Comparison of ENCODE assay signal across 7 mouse cellular contexts in genomic region chr6:29444773-29445172, GRCm38 (mm10). TPM values are rescaled to one million over a fixed set of nuclear protein-coding genes. Genes with fewer than 3 reads are reported as not detected.
DNase-seq lines count a peak whose midpoint lies in the region; ATAC-seq and TF ChIP-seq lines count a peak whose summit lies in the region.

No protein-coding gene starts in this region.

- no peak overlapping the region for H3K9ac ChIP-seq in intestine, postnatal 0 days (ENCODE audit: low read depth, low read length)
- no peak overlapping the region for H3K9ac ChIP-seq in intestine, embryonic 16.5 days (ENCODE audit: low read depth, low read length)

- no peak overlapping the region for H3K4me2 ChIP-seq in intestine, postnatal 0 days (replicated peaks; ENCODE audit: low read depth)
- H3K4me2 ChIP-seq in intestine, embryonic 16.5 days (ENCODE audit: low read depth, low read length): no peak overlapping the region

- no peaks in the 10 kb centered on the region for H3K27me3 ChIP-seq in intestine, postnatal 0 days (replicated peaks; ENCODE audit: control insufficient read depth, insufficient read depth, low read length)
- no peaks in the 10 kb centered on the region for H3K27me3 ChIP-seq in intestine, embryonic 16.5 days (replicated peaks; ENCODE audit: control insufficient read depth, insufficient read depth, low read length)

- TF ChIP-seq CTCF in intestine, postnatal 0 days (IDR thresholded peaks at IDR 0.05; ENCODE audit: low read depth): peak; percentile 81

- H3K4me3 ChIP-seq in intestine, postnatal 0 days (ENCODE audit: low read depth, low read length): no peak overlapping the region
- no peak overlapping the region for H3K4me3 ChIP-seq in intestine, embryonic 16.5 days (ENCODE audit: low read length)

- no peak for ATAC-seq in intestine, postnatal 0 days
- ATAC-seq in intestine, embryonic 16.5 days: no peak
- ATAC-seq in CD4-positive, CD25-positive, alpha-beta regulatory T cell, adult 4 months: peak; percentile 34

- no peaks in the 10 kb centered on the region for H3K4me1 ChIP-seq in intestine, postnatal 0 days (replicated peaks; ENCODE audit: control insufficient read depth, insufficient read depth, low read length)
- H3K4me1 ChIP-seq in intestine, embryonic 16.5 days (ENCODE audit: control insufficient read depth, insufficient read depth, low read length): no peaks in the 10 kb centered on the region

- no peak overlapping the region for H3K27ac ChIP-seq in intestine, postnatal 0 days (ENCODE audit: low read depth, low read length)
- no peak overlapping the region for H3K27ac ChIP-seq in intestine, embryonic 16.5 days (ENCODE audit: low read length)

- WGBS in intestine, postnatal 0 days: 66% methylated on average over 11 of the region's 11 CpGs
- WGBS in intestine, embryonic 16.5 days: 70% methylated on average over 11 of the region's 11 CpGs

- DNase-seq in R1 (ENCODE audit: low read depth, low spot score): peak; percentile 73
- peak; percentile 43 for DNase-seq in forelimb bud, embryonic 11.5 days (ENCODE audit: low read depth, low spot score)
- peak; percentile 52 for DNase-seq in mesoderm, embryonic 11.5 days (ENCODE audit: low read depth, low spot score)
- no peak for DNase-seq in layer of hippocampus, postnatal 36 days

- peaks cover 8% of the 10 kb centered on the region; the same call in 1 of the 2 replicates for H3K36me3 ChIP-seq in intestine, postnatal 0 days (ENCODE audit: control insufficient read depth, insufficient read depth)
- peaks cover 18% of the 10 kb centered on the region; the same call in 1 of the 2 replicates for H3K36me3 ChIP-seq in intestine, embryonic 16.5 days (ENCODE audit: control insufficient read depth, insufficient read depth, low read length)

- H3K9me3 ChIP-seq in intestine, postnatal 0 days (ENCODE audit: control insufficient read depth): no peaks in the 10 kb centered on the region
- H3K9me3 ChIP-seq in intestine, embryonic 16.5 days (ENCODE audit: control insufficient read depth, low read length): no peaks in the 10 kb centered on the region

RNA-seq across cellular contexts. Expression of gene Flnc, which starts 11.7 kb away (rescaled TPM):
- polyA plus RNA-seq in intestine, postnatal 0 days (2015; fragmentation: Nextera tagmentation; extraction: Ambion mirVana): 3.5 and 3.8 TPM in 2 replicates
- polyA plus RNA-seq in intestine, embryonic 16.5 days (2015; fragmentation: Nextera tagmentation; extraction: Ambion mirVana): 6.1 and 7.3 TPM in 2 replicates
- polyA plus RNA-seq in CD4-positive, CD25-positive, alpha-beta regulatory T cell, adult 4 months (2017; shearing (Covaris generic)): not detected
- total RNA-seq in layer of hippocampus, postnatal 36 days (2021): 1 to 10 TPM; 1.1 to 1.2 TPM

RNA-seq across cellular contexts. Expression of gene Atp6v1f, which starts 22.7 kb away (rescaled TPM):
- 438 and 439 TPM in 2 replicates for polyA plus RNA-seq in intestine, postnatal 0 days (2015; fragmentation: Nextera tagmentation; extraction: Ambion mirVana)
- polyA plus RNA-seq in intestine, embryonic 16.5 days (2015; fragmentation: Nextera tagmentation; extraction: Ambion mirVana): 358 and 362 TPM in 2 replicates
- polyA plus RNA-seq in CD4-positive, CD25-positive, alpha-beta regulatory T cell, adult 4 months (2017; shearing (Covaris generic)): 100 to 1,000 TPM; 325 to 332 TPM
- total RNA-seq in layer of hippocampus, postnatal 36 days (2021): 100 to 1,000 TPM; 242 to 264 TPM

RNA-seq across cellular contexts. Expression of gene Atp6v1fnb, which starts 26.5 kb away (rescaled TPM):
- not detected in 2 replicates for polyA plus RNA-seq in intestine, postnatal 0 days (2015; fragmentation: Nextera tagmentation; extraction: Ambion mirVana)
- polyA plus RNA-seq in intestine, embryonic 16.5 days (2015; fragmentation: Nextera tagmentation; extraction: Ambion mirVana): 0.38 TPM in 1 of 2 replicates, not detected in the other
- polyA plus RNA-seq in CD4-positive, CD25-positive, alpha-beta regulatory T cell, adult 4 months (2017; shearing (Covaris generic)): not detected
- 1 to 10 TPM; 1.2 to 2.0 TPM for total RNA-seq in layer of hippocampus, postnatal 36 days (2021)

RNA-seq across cellular contexts. Expression of gene Ccdc136, which starts 48.7 kb away (rescaled TPM):
- 3.3 and 4.0 TPM in 2 replicates for polyA plus RNA-seq in intestine, postnatal 0 days (2015; fragmentation: Nextera tagmentation; extraction: Ambion mirVana)
- polyA plus RNA-seq in intestine, embryonic 16.5 days (2015; fragmentation: Nextera tagmentation; extraction: Ambion mirVana): 5.5 and 6.5 TPM in 2 replicates
- polyA plus RNA-seq in CD4-positive, CD25-positive, alpha-beta regulatory T cell, adult 4 months (2017; shearing (Covaris generic)): under 1 TPM in 1 of 2 experiments, not detected in 1; 0.51 TPM
- total RNA-seq in layer of hippocampus, postnatal 36 days (2021): 10 to 100 TPM; 62.7 to 64.8 TPM

RNA-seq across cellular contexts. Expression of gene Opn1sw, which starts 56.5 kb away (rescaled TPM):
- polyA plus RNA-seq in intestine, postnatal 0 days (2015; fragmentation: Nextera tagmentation; extraction: Ambion mirVana): 0.13 and 0.21 TPM in 2 replicates
- polyA plus RNA-seq in intestine, embryonic 16.5 days (2015; fragmentation: Nextera tagmentation; extraction: Ambion mirVana): 0.27 and 0.40 TPM in 2 replicates
- under 1 TPM; 0.38 to 0.62 TPM for polyA plus RNA-seq in CD4-positive, CD25-positive, alpha-beta regulatory T cell, adult 4 months (2017; shearing (Covaris generic))
- total RNA-seq in layer of hippocampus, postnatal 36 days (2021): not detected

Comparison
In these comparisons a context has a peak if more than half of its experiments do, and no peak if none do; other contexts are left out.
1. DNase-seq: peak in R1 (single experiment), forelimb bud, embryonic 11.5 days (single experiment) and mesoderm, embryonic 11.5 days (single experiment); none in layer of hippocampus, postnatal 36 days (0 of 2).